Mouse (Mus musculus) MEL (cell line): Measurements from ENCODE around the gene Cth. TPM values are rescaled to one million over a fixed set of nuclear protein-coding genes. Genes with fewer than 3 reads are reported as not detected.
A peak's percentile ranks its signal among the peaks of the same experiment; 100 is the strongest.

Experiments used
- DNase-seq: peaks from one replicate; pipeline ENCODE4 v3.0.0; 2011; ENCODE audit warnings: low read depth, low spot score
- H3K27ac ChIP-seq: 2 replicates; pipeline ENCODE4 v1.5.1; 2012; ENCODE audit warnings: low read depth, mild to moderate bottlenecking, control low read depth, low read length, moderate library complexity; ENCODE audit not compliant: control insufficient read depth
- H3K27me3 ChIP-seq, 2 experiments: fragments of 150-350 bp in 1 of 2; sonication (generic) in 1 of 2; 2 replicates each; pipeline ENCODE4 v1.6.1; 2012; ENCODE audit warnings: low read length in 2 of 2, mild to moderate bottlenecking in 2 of 2, improper control_type of control experiment in 1 of 2, moderate library complexity in 1 of 2; ENCODE audit not compliant: insufficient read depth in 2 of 2, control insufficient read depth in 1 of 2
- H3K36me3 ChIP-seq, 2 experiments: 2 replicates each; pipeline ENCODE4 v1.6.1; 2012 to 2014; ENCODE audit warnings: low read length in 2 of 2, improper control_type of control experiment in 1 of 2, inconsistent platforms in 1 of 2, mild to moderate bottlenecking in 1 of 2; ENCODE audit not compliant: insufficient read depth in 2 of 2, control insufficient read depth in 1 of 2
- H3K4me1 ChIP-seq, 2 experiments: fragments of 150-350 bp in 1 of 2; sonication (generic) in 1 of 2; 2 replicates each; pipeline ENCODE4 v1.6.1; 2012; ENCODE audit warnings: low read length in 2 of 2, improper control_type of control experiment in 1 of 2, mild to moderate bottlenecking in 1 of 2; ENCODE audit not compliant: insufficient read depth in 2 of 2, control insufficient read depth in 1 of 2
- H3K4me3 ChIP-seq, 2 experiments: fragments of 150-350 bp in 1 of 2; sonication (generic) in 1 of 2; 2 replicates each; pipeline ENCODE4 v1.5.1; 2012; ENCODE audit warnings: low read depth in 2 of 2, low read length in 2 of 2, mild to moderate bottlenecking in 2 of 2, moderate library complexity in 2 of 2, control low read depth in 1 of 2, improper control_type of control experiment in 1 of 2; ENCODE audit not compliant: control insufficient read depth in 1 of 2, insufficient read depth in 1 of 2
- H3K79me2 ChIP-seq: 2 replicates; pipeline ENCODE4 v1.6.1; 2012; ENCODE audit warnings: mild to moderate bottlenecking, low read length, moderate library complexity; ENCODE audit not compliant: control insufficient read depth, poor library complexity, insufficient read depth
- H3K9ac ChIP-seq: 2 replicates; pipeline ENCODE4 v1.6.1; 2012; ENCODE audit warnings: low read depth, mild to moderate bottlenecking, control low read depth, low read length, moderate library complexity; ENCODE audit not compliant: control insufficient read depth, poor library complexity, severe bottlenecking
- H3K9me3 ChIP-seq: fragments of 150-350 bp; sonication (generic); replicated peaks from 2 replicates; pipeline ENCODE4 v1.6.1; 2012; ENCODE audit warnings: mild to moderate bottlenecking, low read length, improper control_type of control experiment, moderate library complexity; ENCODE audit not compliant: insufficient read depth
- CHD1 ChIP-seq: IDR thresholded peaks from 2 replicates; pipeline ENCODE4 v1.6.1; 2012; ENCODE audit warnings: low read depth, mild to moderate bottlenecking, inconsistent platforms, low read length, improper control_type of control experiment
- CHD2 ChIP-seq: IDR thresholded peaks from 2 replicates; pipeline ENCODE4 v1.6.1; 2011; ENCODE audit warnings: low read length, improper control_type of control experiment
- CTCF ChIP-seq, 3 experiments: IDR thresholded peaks in 2 of 3; conservative IDR thresholded peaks in 1 of 3; 2 replicates each; pipeline ENCODE4 v1.5.1; 2011 to 2012; ENCODE audit warnings: low read length in 3 of 3, low read depth in 2 of 3, mild to moderate bottlenecking in 2 of 3, improper control_type of control experiment in 1 of 3, inconsistent platforms in 1 of 3, mixed read lengths in 1 of 3, moderate library complexity in 1 of 3; ENCODE audit not compliant: control insufficient read depth in 1 of 3, insufficient read depth in 1 of 3, poor library complexity in 1 of 3, severe bottlenecking in 1 of 3
- E2F4 ChIP-seq: IDR thresholded peaks from 2 replicates; pipeline ENCODE4 v1.6.1; 2011; ENCODE audit warnings: low read depth, low read length, improper control_type of control experiment, borderline replicate concordance
- ELF1 ChIP-seq: IDR thresholded peaks from 2 replicates; pipeline ENCODE4 v1.6.1; 2014; ENCODE audit warnings: low read depth, mild to moderate bottlenecking, inconsistent platforms, low read length, improper control_type of control experiment, moderate library complexity
- EP300 ChIP-seq, 2 experiments: IDR thresholded peaks; 2 replicates each; pipeline ENCODE4 v1.6.1; 2011; ENCODE audit warnings: improper control_type of control experiment in 2 of 2, low read length in 2 of 2, low read depth in 1 of 2, mild to moderate bottlenecking in 1 of 2
- ETS1 ChIP-seq: IDR thresholded peaks from 2 replicates; pipeline ENCODE4 v1.6.1; 2012; ENCODE audit warnings: low read depth, mild to moderate bottlenecking, inconsistent platforms, low read length, improper control_type of control experiment, moderate library complexity
- HCFC1 ChIP-seq: IDR thresholded peaks from 2 replicates; pipeline ENCODE4 v1.6.1; 2012; ENCODE audit warnings: low read depth, mild to moderate bottlenecking, inconsistent platforms, low read length, improper control_type of control experiment, moderate library complexity
- MAFK ChIP-seq: IDR thresholded peaks from 2 replicates; pipeline ENCODE4 v1.6.1; 2011; ENCODE audit warnings: low read depth, mild to moderate bottlenecking, low read length, improper control_type of control experiment, borderline replicate concordance
- MAZ ChIP-seq: IDR thresholded peaks from 2 replicates; pipeline ENCODE4 v1.6.1; 2012; ENCODE audit warnings: low read depth, mild to moderate bottlenecking, inconsistent platforms, low read length, improper control_type of control experiment
- MXI1 ChIP-seq: IDR thresholded peaks from 2 replicates; pipeline ENCODE4 v1.6.1; 2011; ENCODE audit warnings: mild to moderate bottlenecking, low read depth, low read length, improper control_type of control experiment
- POLR2AphosphoS2 ChIP-seq: IDR thresholded peaks from 2 replicates; pipeline ENCODE4 v1.6.1; 2011; ENCODE audit warnings: low read length, improper control_type of control experiment
- RAD21 ChIP-seq: IDR thresholded peaks from 2 replicates; pipeline ENCODE4 v1.6.1; 2011; ENCODE audit warnings: mild to moderate bottlenecking, low read depth, low read length, improper control_type of control experiment
- SIN3A ChIP-seq: IDR thresholded peaks from 2 replicates; pipeline ENCODE4 v1.6.1; 2012; ENCODE audit warnings: low read length, improper control_type of control experiment, inconsistent platforms
- SMC3 ChIP-seq: IDR thresholded peaks from 2 replicates; pipeline ENCODE4 v1.6.1; 2011; ENCODE audit warnings: low read depth, low read length, improper control_type of control experiment
- TBP ChIP-seq: IDR thresholded peaks from 2 replicates; pipeline ENCODE4 v1.8.0; 2011; ENCODE audit warnings: low read depth, low read length, improper control_type of control experiment
- UBTF ChIP-seq: IDR thresholded peaks from 2 replicates; pipeline ENCODE4 v1.6.1; 2012; ENCODE audit warnings: low read depth, mild to moderate bottlenecking, inconsistent platforms, low read length, improper control_type of control experiment, moderate library complexity, borderline replicate concordance; ENCODE audit not compliant: insufficient read depth
- USF1 ChIP-seq: IDR thresholded peaks from 2 replicates; pipeline ENCODE4 v1.6.1; 2014; ENCODE audit warnings: low read depth, mild to moderate bottlenecking, inconsistent platforms, low read length, improper control_type of control experiment, moderate library complexity
- ZC3H11A ChIP-seq: IDR thresholded peaks from 2 replicates; pipeline ENCODE4 v1.6.1; 2012; ENCODE audit warnings: low read depth, mild to moderate bottlenecking, inconsistent platforms, low read length, improper control_type of control experiment
- ZNF384 ChIP-seq: IDR thresholded peaks from 2 replicates; pipeline ENCODE4 v1.6.1; 2012; ENCODE audit warnings: low read depth, mild to moderate bottlenecking, inconsistent platforms, low read length, improper control_type of control experiment
- polyA plus RNA-seq, 2 experiments: library from polyadenylated mRNA; stranded (reverse) in 1 of 2; unstranded in 1 of 2; fragments of >175 nt in 1 of 2; fragments of >200 nt in 1 of 2; gene quantifications; 2 replicates each; pipeline versions ENCODE4 v1.2.1 to v1.2.4; 2012; ENCODE audit warnings: low replicate concordance in 2 of 2, low read depth in 1 of 2; ENCODE audit not compliant: insufficient read length in 2 of 2, insufficient read depth in 1 of 2, missing spikeins in 1 of 2
- total RNA-seq: library from RNA; depleted of rRNA; stranded (reverse); fragments of 300-350 nt; gene quantifications from 2 replicates; pipeline ENCODE4 v1.2.3, GENCODE M21; 2012

The Cth gene
- total and polyA plus RNA-seq, 3 experiments = 11.7 to 26.8 TPM; not detected in 1

- Histone ChIP-seq H3K4me1 (no peaks in the 10 kb centered on the region), H3K79me2 (no peaks in the 10 kb centered on the region), H3K9me3 (no peaks in the 10 kb centered on the region), H3K9ac (no peak overlapping the region), H3K4me3 (no peak overlapping the region), H3K36me3 (no peaks in the 10 kb centered on the region), H3K27ac (no peak overlapping the region), H3K27me3 (no peaks in the 10 kb centered on the region; a peak in 1 of 4 replicates)
- no peak for DNase-seq
- TF ChIP-seq TBP (no peak), CHD1 (no peak), MAZ (no peak), ELF1 (no peak), MAFK (no peak), HCFC1 (no peak), SIN3A (no peak), E2F4 (no peak), ETS1 (no peak), RAD21 (no peak), CHD2 (no peak), USF1 (no peak), ZNF384 (no peak), CTCF (IDR thresholded peaks at IDR 0.05 in 2 of 3, conservative IDR thresholded peaks at IDR 0.05 in 1 of 3; ENCODE audit: control insufficient read depth in 1 of 3, insufficient read depth in 1 of 3, low read depth in 2 of 3, low read length in 3 of 3, poor library complexity in 1 of 3, severe bottlenecking in 1 of 3) (no peak), POLR2AphosphoS2 (no peak), EP300 (IDR thresholded peaks at IDR 0.05; ENCODE audit: low read depth in 1 of 2, low read length in 2 of 2) (no peak), MXI1 (no peak), UBTF (no peak)
These were observed 47.0 kb downstream of the Cth start for GRCm38 (mm10) chr3:157877847-157878246.

GRCm38 (mm10) chr3:157876439-157877156, 48.3 kb downstream of the Cth start:
- Histone ChIP-seq H3K27ac (no peak overlapping the region), H3K4me1 (no peaks in the 10 kb centered on the region), H3K27me3 (no peaks in the 10 kb centered on the region; a peak in 2 of 4 replicates), H3K79me2 (no peaks in the 10 kb centered on the region), H3K36me3 (no peaks in the 10 kb centered on the region), H3K4me3 (no peak overlapping the region), H3K9me3 (no peaks in the 10 kb centered on the region), H3K9ac (no peak overlapping the region)
- TF ChIP-seq SMC3 (peak; percentile 87), CTCF (IDR thresholded peaks at IDR 0.05 in 2 of 3, conservative IDR thresholded peaks at IDR 0.05 in 1 of 3; ENCODE audit: control insufficient read depth in 1 of 3, insufficient read depth in 1 of 3, low read depth in 2 of 3, low read length in 3 of 3, poor library complexity in 1 of 3, severe bottlenecking in 1 of 3) (peak; percentile 52 to 88 (median 67)), RAD21 (peak; percentile 86), ZC3H11A (peak; percentile 66), UBTF (no peak), EP300 (IDR thresholded peaks at IDR 0.05; ENCODE audit: low read depth in 1 of 2, low read length in 2 of 2) (no peak)
- DNase-seq = peak; percentile 74
